Mouse (Mus musculus): ENCODE measurements around the gene Ntn4. TPM values are rescaled to one million over a fixed set of nuclear protein-coding genes. Genes with fewer than 3 reads are reported as not detected.
"Not testable (repeated sequence)": the region's sequence is repeated elsewhere in the genome, so short reads cannot be mapped to it uniquely, and the experiment has no call there.

Gene Ntn4
- total and polyA plus RNA-seq, 2 experiments from 2014 or later, result 0.64 to 5.2 TPM

DNA sequence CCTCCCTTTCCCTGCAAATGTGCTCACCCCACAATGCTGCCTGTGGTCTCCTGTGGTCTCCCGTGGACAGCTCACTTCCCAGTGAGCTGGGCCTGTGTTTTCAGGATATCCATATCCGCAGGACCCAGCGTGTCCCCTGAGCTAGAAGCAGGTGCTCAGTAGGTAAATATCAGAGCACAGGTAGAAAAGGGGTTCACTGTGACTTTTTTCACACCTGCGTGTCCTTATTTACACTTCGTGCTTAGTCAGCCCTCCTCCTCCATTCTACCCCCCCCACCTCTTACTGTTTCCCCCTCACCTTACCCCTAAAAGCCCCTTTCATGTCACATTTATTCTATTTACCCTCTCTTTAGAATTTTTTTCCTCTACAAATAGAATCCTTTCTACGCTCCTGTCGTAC, 42.7 kb downstream of the Ntn4 start:
- TF ChIP-seq CTCF (IDR thresholded peaks at IDR 0.05), result no peak
- H3K27ac ChIP-seq (ENCODE audit: low read depth, low read length), result no peak overlapping the region
- H3K9me3 ChIP-seq (ENCODE audit: low read length), result no peaks in the 10 kb centered on the region

DNA sequence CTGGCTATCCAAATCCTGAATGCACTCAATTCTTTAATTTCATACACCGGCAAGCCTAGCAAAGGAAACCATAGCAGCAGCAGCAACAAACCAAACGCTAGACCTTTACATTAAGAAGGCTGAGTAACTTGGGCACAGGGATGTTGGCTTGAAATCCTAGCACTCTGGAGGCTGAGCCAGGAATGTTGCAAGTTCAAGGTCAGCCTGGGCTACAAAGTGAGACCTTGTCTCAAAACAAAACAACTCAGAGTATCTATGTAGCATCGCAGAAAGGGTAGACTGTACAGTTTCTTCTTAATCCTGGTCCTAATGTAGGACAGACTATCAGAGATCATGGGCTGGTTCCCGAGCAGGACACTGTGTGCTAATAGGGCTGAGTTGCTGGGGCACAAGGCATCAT, 43.4 kb downstream of the Ntn4 start:
- DNase-seq (ENCODE audit: low spot score) (no peak), ATAC-seq (ENCODE audit: low FRiP score) (no peak)
- H3K36me3 ChIP-seq (ENCODE audit: insufficient read depth, low read length), result no peaks in the 10 kb centered on the region
- no peak overlapping the region for H3K9ac ChIP-seq (replicated peaks; ENCODE audit: low read length, poor library complexity, severe bottlenecking)
- H3K4me1 ChIP-seq (ENCODE audit: insufficient read depth, low read length), result peaks cover 2% of the 10 kb centered on the region; the same call in 1 of the 2 replicates
- no peak overlapping the region for H3K4me2 ChIP-seq (ENCODE audit: low read depth, low read length, poor library complexity, severe bottlenecking)
- WGBS, result 90% methylated on average over 4 of the region's 4 CpGs
- no peaks in the 10 kb centered on the region for H3K27me3 ChIP-seq (ENCODE audit: insufficient read depth, low read length)
- TF ChIP-seq CTCF (IDR thresholded peaks at IDR 0.05), result no peak
- H3K4me3 ChIP-seq (ENCODE audit: low read depth, low read length), result no peak overlapping the region
- no peak overlapping the region for H3K27ac ChIP-seq (ENCODE audit: low read depth, low read length)
- H3K9me3 ChIP-seq (ENCODE audit: low read length), result no peaks in the 10 kb centered on the region

More for the DNA sequence above, 42.7 kb downstream of the Ntn4 start:
- Histone ChIP-seq H3K27me3 (ENCODE audit: insufficient read depth, low read length) (no peaks in the 10 kb centered on the region), H3K4me2 (ENCODE audit: low read depth, low read length, poor library complexity, severe bottlenecking) (no peak overlapping the region), H3K36me3 (ENCODE audit: insufficient read depth, low read length) (no peaks in the 10 kb centered on the region), H3K4me3 (ENCODE audit: low read depth, low read length) (no peak overlapping the region), H3K4me1 (ENCODE audit: insufficient read depth, low read length) (peaks cover 2% of the 10 kb centered on the region; the same call in 1 of the 2 replicates), H3K9ac (replicated peaks; ENCODE audit: low read length, poor library complexity, severe bottlenecking) (no peak overlapping the region)
- ATAC-seq (ENCODE audit: low FRiP score) (no peak), DNase-seq (ENCODE audit: low spot score) (no peak)
- 89% methylated on average over 7 of the region's 7 CpGs for WGBS

DNA sequence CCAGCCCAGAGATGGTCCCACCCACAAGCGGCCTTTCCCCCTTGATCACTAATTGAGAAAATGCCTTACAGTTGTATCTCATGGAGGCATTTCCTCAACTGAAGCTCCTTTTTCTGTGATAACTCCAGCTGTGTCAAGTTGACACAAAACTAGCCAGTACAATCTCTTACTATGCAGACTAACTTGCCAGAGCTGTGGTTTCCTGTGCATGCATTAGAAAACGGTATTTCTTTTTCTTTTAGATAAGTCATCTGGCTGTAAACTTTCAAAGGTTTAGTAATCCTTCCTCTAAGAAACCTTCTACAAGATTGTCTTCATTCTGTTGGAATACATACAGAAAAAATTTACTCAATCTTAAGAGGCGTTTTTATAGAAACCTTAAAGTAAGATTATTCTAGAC, 44.9 kb downstream of the Ntn4 start:
- not testable (repeated sequence) for H3K27me3 ChIP-seq (ENCODE audit: insufficient read depth, low read length); H3K4me1 ChIP-seq (ENCODE audit: insufficient read depth, low read length); H3K36me3 ChIP-seq (ENCODE audit: insufficient read depth, low read length); DNase-seq (ENCODE audit: low spot score); H3K4me2 ChIP-seq (ENCODE audit: low read depth, low read length, poor library complexity, severe bottlenecking); H3K9ac ChIP-seq (replicated peaks; ENCODE audit: low read length, poor library complexity, severe bottlenecking); H3K4me3 ChIP-seq (ENCODE audit: low read depth, low read length); ATAC-seq (ENCODE audit: low FRiP score); H3K27ac ChIP-seq (ENCODE audit: low read depth, low read length); H3K9me3 ChIP-seq (ENCODE audit: low read length)
- 91% methylated on average over 3 of the region's 3 CpGs for WGBS

DNA sequence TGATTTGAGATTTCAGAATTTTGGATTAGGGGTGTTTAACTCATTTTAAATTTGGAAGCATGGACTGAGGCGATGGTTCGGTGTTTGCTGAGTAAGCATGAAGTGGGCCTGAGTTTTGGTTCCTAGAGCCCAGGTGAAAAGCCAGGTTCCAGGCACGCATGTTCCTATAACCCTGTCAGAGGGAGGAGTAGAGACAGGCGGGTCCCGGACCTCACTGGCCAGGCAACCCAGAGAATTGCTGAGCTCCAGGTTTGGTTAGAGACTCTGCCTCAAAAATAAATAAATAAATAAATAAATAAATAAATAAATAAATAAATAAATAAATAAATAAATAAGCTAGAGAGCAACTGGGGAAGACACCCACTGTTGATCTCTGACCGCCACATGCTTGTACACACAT, 46.1 kb downstream of the Ntn4 start:
- Histone ChIP-seq H3K27me3 (ENCODE audit: insufficient read depth, low read length) (no peaks in the 10 kb centered on the region), H3K36me3 (ENCODE audit: insufficient read depth, low read length) (no peaks in the 10 kb centered on the region), H3K9me3 (ENCODE audit: low read length) (no peaks in the 10 kb centered on the region), H3K9ac (replicated peaks; ENCODE audit: low read length, poor library complexity, severe bottlenecking) (no peak overlapping the region), H3K27ac (ENCODE audit: low read depth, low read length) (no peak overlapping the region), H3K4me3 (ENCODE audit: low read depth, low read length) (no peak overlapping the region), H3K4me2 (ENCODE audit: low read depth, low read length, poor library complexity, severe bottlenecking) (no peak overlapping the region), H3K4me1 (ENCODE audit: insufficient read depth, low read length) (no peaks in the 10 kb centered on the region)
- DNase-seq (ENCODE audit: low spot score), result no peak
- TF ChIP-seq CTCF (IDR thresholded peaks at IDR 0.05), result no peak
- WGBS, result 97% methylated on average over 6 of the region's 6 CpGs
- no peak for ATAC-seq (ENCODE audit: low FRiP score)

DNA sequence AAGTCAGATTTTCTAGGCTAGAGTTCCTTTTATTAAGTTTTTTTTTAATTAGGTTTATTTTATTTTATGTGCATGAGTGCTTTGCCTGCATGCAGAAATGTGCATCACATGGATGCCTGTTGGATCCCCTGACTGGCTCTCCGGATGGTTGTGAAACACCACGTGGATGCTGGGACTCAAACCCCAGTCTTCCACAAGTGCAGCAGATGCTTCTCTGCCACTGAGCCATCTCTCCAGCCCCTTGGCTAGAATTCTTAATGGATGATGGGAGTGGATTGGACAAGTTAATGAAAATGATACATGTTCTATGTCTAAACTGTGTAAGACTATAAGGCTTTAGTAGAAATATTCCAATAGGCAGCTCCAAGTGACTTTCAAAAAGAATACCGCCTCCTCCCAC, 47.3 kb downstream of the Ntn4 start:
- no peak for TF ChIP-seq CTCF (IDR thresholded peaks at IDR 0.05)
- no peaks in the 10 kb centered on the region for H3K27me3 ChIP-seq (ENCODE audit: insufficient read depth, low read length)
- H3K4me1 ChIP-seq (ENCODE audit: insufficient read depth, low read length), result no peaks in the 10 kb centered on the region
- no peak overlapping the region for H3K9ac ChIP-seq (replicated peaks; ENCODE audit: low read length, poor library complexity, severe bottlenecking)
- H3K36me3 ChIP-seq (ENCODE audit: insufficient read depth, low read length), result no peaks in the 10 kb centered on the region
- no peak overlapping the region for H3K4me2 ChIP-seq (ENCODE audit: low read depth, low read length, poor library complexity, severe bottlenecking)
- ATAC-seq (ENCODE audit: low FRiP score) (no peak), DNase-seq (ENCODE audit: low spot score) (no peak)
- WGBS, result 95% methylated on average over 3 of the region's 3 CpGs
- H3K27ac ChIP-seq (ENCODE audit: low read depth, low read length), result no peak overlapping the region
- H3K4me3 ChIP-seq (ENCODE audit: low read depth, low read length), result no peak overlapping the region
- H3K9me3 ChIP-seq (ENCODE audit: low read length), result no peaks in the 10 kb centered on the region

DNA sequence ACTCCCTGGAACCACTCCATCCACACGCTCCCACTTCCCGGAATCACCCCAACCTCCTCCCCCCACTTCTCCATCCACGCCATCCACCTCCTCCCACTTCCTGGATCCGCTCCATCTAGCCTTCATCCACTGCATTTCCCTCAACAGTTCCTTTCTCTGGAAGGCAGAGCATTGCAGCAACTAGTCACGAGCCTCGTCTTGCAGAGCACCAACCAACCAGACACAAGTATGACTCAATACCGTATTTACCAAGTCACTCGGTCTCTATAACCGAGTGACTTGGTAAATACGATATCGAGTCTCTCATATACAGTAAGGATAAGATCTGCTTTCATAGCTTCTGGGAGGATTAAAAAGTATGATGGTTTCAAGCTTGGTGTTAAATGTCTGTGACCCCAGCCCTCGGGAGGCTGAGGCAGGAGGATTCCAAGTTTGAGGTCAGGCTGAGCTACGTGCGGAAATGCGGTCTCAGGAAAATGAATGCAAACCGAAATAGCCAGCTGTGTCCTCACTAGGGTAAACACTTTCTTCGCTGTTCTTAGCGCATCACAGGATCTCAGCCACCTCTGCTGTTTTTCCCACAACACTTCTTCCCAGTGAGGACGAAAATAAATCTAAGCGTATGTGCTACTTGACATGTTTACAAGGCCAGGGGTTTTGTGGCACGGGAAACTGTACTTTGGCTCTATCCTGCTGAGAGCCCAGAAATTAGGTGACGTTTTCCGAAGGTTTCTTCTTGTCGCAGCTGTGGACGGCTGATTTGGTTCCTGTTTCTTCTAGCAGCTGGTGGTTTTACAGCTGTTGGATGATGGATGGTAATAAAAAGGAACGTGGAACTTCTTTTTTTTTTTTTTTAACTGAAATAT, 48.1 kb downstream of the Ntn4 start:
- no peak for TF ChIP-seq CTCF (IDR thresholded peaks at IDR 0.05)
- DNase-seq (ENCODE audit: low spot score) (no peak), ATAC-seq (ENCODE audit: low FRiP score) (no peak)
- Histone ChIP-seq H3K36me3 (ENCODE audit: insufficient read depth, low read length) (no peaks in the 10 kb centered on the region), H3K4me2 (ENCODE audit: low read depth, low read length, poor library complexity, severe bottlenecking) (no peak overlapping the region), H3K9ac (replicated peaks; ENCODE audit: low read length, poor library complexity, severe bottlenecking) (no peak overlapping the region), H3K27me3 (ENCODE audit: insufficient read depth, low read length) (no peaks in the 10 kb centered on the region), H3K4me3 (ENCODE audit: low read depth, low read length) (no peak overlapping the region), H3K4me1 (ENCODE audit: insufficient read depth, low read length) (no peaks in the 10 kb centered on the region), H3K27ac (ENCODE audit: low read depth, low read length) (no peak overlapping the region), H3K9me3 (ENCODE audit: low read length) (no peaks in the 10 kb centered on the region)
- 90% methylated on average over 26 of the region's 26 CpGs for WGBS

Measured in midbrain, postnatal 0 days (tissue).